Mouse (Mus musculus) right cerebral cortex, adult 18-20 months (tissue): Measurements from ENCODE around the gene Slc35e3.
A peak's percentile ranks its signal among the peaks of the same experiment; 100 is the strongest.
"Not testable (repeated sequence)": the region's sequence is repeated elsewhere in the genome, so short reads cannot be mapped to it uniquely, and the experiment has no call there.

Source experiments
- DNase-seq: peaks from one replicate; pipeline ENCODE4 v3.0.0; 2022; ENCODE audit warnings: mixed read lengths

Slc35e3 gene

GRCm38 (mm10) chr10:117731244-117732101, 14.7 kb downstream of the Slc35e3 start:
- DNase-seq: peak; percentile 40

GRCm38 (mm10) chr10:117730637-117731203, 15.4 kb downstream of the Slc35e3 start:
- DNase-seq: no peak

GRCm38 (mm10) chr10:117730140-117730539, 16.0 kb downstream of the Slc35e3 start:
- DNase-seq: no peak

GRCm38 (mm10) chr10:117729139-117729814, 16.9 kb downstream of the Slc35e3 start:
- no peak for DNase-seq

GRCm38 (mm10) chr10:117728574-117728973, 17.6 kb downstream of the Slc35e3 start:
- no peak for DNase-seq

- no peak for DNase-seq
These were observed 18.6 kb downstream of the Slc35e3 start for GRCm38 (mm10) chr10:117727518-117728110.

- no peak for DNase-seq
These were observed 19.2 kb downstream of the Slc35e3 start for GRCm38 (mm10) chr10:117726888-117727385.

- no peak for DNase-seq
These were observed 19.8 kb downstream of the Slc35e3 start for GRCm38 (mm10) chr10:117726350-117726749.

GRCm38 (mm10) chr10:117725671-117726070, 20.5 kb downstream of the Slc35e3 start:
- no peak for DNase-seq

- DNase-seq: no peak
These were observed 21.3 kb downstream of the Slc35e3 start for GRCm38 (mm10) chr10:117724804-117725361.

GRCm38 (mm10) chr10:117724136-117724718, 21.9 kb downstream of the Slc35e3 start:
- DNase-seq: no peak

GRCm38 (mm10) chr10:117718161-117719119, 27.7 kb downstream of the Slc35e3 start:
- DNase-seq: peak; percentile 46

GRCm38 (mm10) chr10:117717583-117717982, 28.6 kb downstream of the Slc35e3 start:
- DNase-seq: no peak

GRCm38 (mm10) chr10:117716686-117717085, 29.5 kb downstream of the Slc35e3 start:
- no peak for DNase-seq

- not testable (repeated sequence) for DNase-seq
These were observed 30.5 kb downstream of the Slc35e3 start for GRCm38 (mm10) chr10:117715654-117716053.

GRCm38 (mm10) chr10:117714928-117715500, 31.2 kb downstream of the Slc35e3 start:
- DNase-seq: no peak

GRCm38 (mm10) chr10:117714048-117714545, 32.1 kb downstream of the Slc35e3 start:
- no peak for DNase-seq

GRCm38 (mm10) chr10:117713466-117713865, 32.7 kb downstream of the Slc35e3 start:
- no peak for DNase-seq

- DNase-seq: no peak
These were observed 33.3 kb downstream of the Slc35e3 start for GRCm38 (mm10) chr10:117712871-117713270.

GRCm38 (mm10) chr10:117712191-117712754, 33.9 kb downstream of the Slc35e3 start:
- DNase-seq: no peak
